ENCODE assay signal across 14 mouse cellular contexts in the genomic region with DNA sequence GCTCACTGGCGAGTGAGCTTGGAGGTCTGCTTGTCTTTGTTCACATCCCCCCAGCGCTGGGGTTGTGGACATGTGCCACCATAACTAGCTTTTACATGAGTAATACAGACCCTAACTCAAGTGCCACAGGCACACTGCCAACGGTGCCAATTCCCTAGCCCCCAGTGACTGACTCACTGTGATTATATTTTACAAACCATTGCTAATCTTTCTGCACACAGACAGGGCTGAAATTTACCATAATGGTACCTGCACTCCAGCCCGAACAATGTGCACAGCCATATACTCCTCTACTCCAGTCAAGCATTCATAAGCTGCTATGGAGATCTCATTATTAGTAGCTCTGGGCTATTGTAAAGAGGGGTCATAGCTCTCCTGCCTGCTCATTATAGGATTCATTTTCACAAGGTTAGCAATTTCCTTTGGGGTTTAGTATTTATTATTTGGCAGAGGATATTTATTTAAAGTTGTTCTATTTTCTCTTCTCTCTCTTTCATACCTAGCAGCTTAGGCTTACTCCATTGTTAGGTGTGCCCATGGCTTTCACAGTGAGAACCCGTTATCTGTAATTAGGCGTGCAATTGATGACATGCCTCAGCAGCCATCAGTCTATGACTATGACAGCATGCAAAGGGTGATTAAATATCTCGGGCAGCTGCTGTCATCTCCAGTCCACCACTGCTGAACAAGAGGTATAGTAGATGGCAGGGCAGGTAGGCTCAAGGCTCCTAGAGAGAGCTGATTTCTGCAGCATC.
A peak's percentile ranks its signal among the peaks of the same experiment; 100 is the strongest.
DNase-seq lines count a peak whose midpoint lies in the region; ATAC-seq lines count a peak whose summit lies in the region.
"Had no signal": no experiment of that assay in that cellular context is flagged by ENCODE, and none has a peak within 500 bp of the region (broad histone marks: within the 10 kb centered on the region; RNA-seq: fewer than 3 reads in every experiment).

No protein-coding gene starts in this region.

- H3K27me3 ChIP-seq in midbrain, embryonic 11.5 days (ENCODE audit: control insufficient read depth, insufficient read depth, low read length): no peaks in the 10 kb centered on the region
- no peaks in the 10 kb centered on the region for H3K27me3 ChIP-seq in midbrain, embryonic 10.5 days (ENCODE audit: low read depth, poor library complexity, severe bottlenecking)
- H3K27me3 ChIP-seq in forebrain, embryonic 15.5 days: no peaks in the 10 kb centered on the region
- no peaks in the 10 kb centered on the region for H3K27me3 ChIP-seq in midbrain, embryonic 12.5 days

- H3K4me3 ChIP-seq in midbrain, embryonic 11.5 days (ENCODE audit: low read depth, low read length): no peak overlapping the region
- no peak overlapping the region for H3K4me3 ChIP-seq in midbrain, embryonic 10.5 days
- no peak overlapping the region for H3K4me3 ChIP-seq in forebrain, embryonic 15.5 days
- no peak overlapping the region for H3K4me3 ChIP-seq in midbrain, embryonic 12.5 days
- H3K4me3 ChIP-seq: heart, adult 2 months had no signal

- no peaks in the 10 kb centered on the region for H3K4me1 ChIP-seq in midbrain, embryonic 11.5 days (ENCODE audit: control insufficient read depth, insufficient read depth, low read length)
- peaks cover 14% of the 10 kb centered on the region for H3K4me1 ChIP-seq in midbrain, embryonic 10.5 days
- H3K4me1 ChIP-seq in forebrain, embryonic 15.5 days: peaks cover 11% of the 10 kb centered on the region
- H3K4me1 ChIP-seq in midbrain, embryonic 12.5 days: peaks cover 15% of the 10 kb centered on the region

- H3K4me2 ChIP-seq in midbrain, embryonic 11.5 days: no peak overlapping the region
- 0 out of 2 replicates have a peak overlapping the region, but pooled peaks have one; percentile 20 for H3K4me2 ChIP-seq in forebrain, embryonic 15.5 days (replicated peaks)
- H3K4me2 ChIP-seq in midbrain, embryonic 12.5 days (replicated peaks): 0 out of 2 replicates have a peak overlapping the region, but pooled peaks have one; percentile 0

- H3K27ac ChIP-seq in midbrain, embryonic 11.5 days (ENCODE audit: low read depth, low read length): peak overlapping the region; percentile 45
- no peak overlapping the region; the same call in 1 of the 2 replicates for H3K27ac ChIP-seq in midbrain, embryonic 10.5 days (replicated peaks)
- peak overlapping the region; percentile 57 for H3K27ac ChIP-seq in forebrain, embryonic 15.5 days (replicated peaks)
- H3K27ac ChIP-seq in midbrain, embryonic 12.5 days (replicated peaks): peak overlapping the region; percentile 79
- H3K27ac ChIP-seq: heart, adult 2 months; liver, embryonic 14.5 days; macrophage had no signal

- H3K9ac ChIP-seq in midbrain, embryonic 11.5 days (ENCODE audit: low read length): no peak overlapping the region
- H3K9ac ChIP-seq in forebrain, embryonic 15.5 days (replicated peaks): no peak overlapping the region
- no peak overlapping the region for H3K9ac ChIP-seq in midbrain, embryonic 12.5 days (replicated peaks)
- H3K9ac ChIP-seq: liver, embryonic 14.5 days had no signal

- DNase-seq in midbrain, embryonic 11.5 days (ENCODE audit: low spot score, missing footprints): no peak
- DNase-seq in midbrain, embryonic 10.5 days (ENCODE audit: low spot score): no peak
- DNase-seq in kidney, postnatal 10 days: no peak
- DNase-seq in layer of hippocampus, adult 9-11 months: no peak
- DNase-seq in heart, adult 8-10 months (ENCODE audit: low spot score): no peak
- DNase-seq: heart, adult 2 months; heart, postnatal 36 days; kidney, postnatal 25 days; right cerebral cortex, postnatal 14 days; thymus, postnatal 25 days had no signal

- H3K9me3 ChIP-seq in midbrain, embryonic 11.5 days (ENCODE audit: control insufficient read depth, low read length): no peaks in the 10 kb centered on the region
- no peaks in the 10 kb centered on the region for H3K9me3 ChIP-seq in midbrain, embryonic 10.5 days (replicated peaks)
- no peaks in the 10 kb centered on the region for H3K9me3 ChIP-seq in forebrain, embryonic 15.5 days
- no peaks in the 10 kb centered on the region for H3K9me3 ChIP-seq in midbrain, embryonic 12.5 days

- no peaks in the 10 kb centered on the region for H3K36me3 ChIP-seq in midbrain, embryonic 11.5 days (ENCODE audit: control insufficient read depth, insufficient read depth, low read length)
- H3K36me3 ChIP-seq in midbrain, embryonic 10.5 days: no peaks in the 10 kb centered on the region
- no peaks in the 10 kb centered on the region for H3K36me3 ChIP-seq in forebrain, embryonic 15.5 days
- no peaks in the 10 kb centered on the region for H3K36me3 ChIP-seq in midbrain, embryonic 12.5 days

- WGBS in midbrain, embryonic 11.5 days: 67% methylated on average over 7 of the region's 7 CpGs
- whole genome bisulfite sequencing in midbrain, embryonic 10.5 days: 71% methylated on average over 7 of the region's 7 CpGs
- 18% methylated on average over 7 of the region's 7 CpGs for WGBS in forebrain, embryonic 15.5 days
- 47% methylated on average over 7 of the region's 7 CpGs for WGBS in midbrain, embryonic 12.5 days

- peak; percentile 89 for ATAC-seq in midbrain, embryonic 11.5 days (ENCODE audit: low FRiP score)
- peak; percentile 85 for ATAC-seq in forebrain, embryonic 15.5 days (replicated peaks)
- peak; percentile 90 for ATAC-seq in midbrain, embryonic 12.5 days (ENCODE audit: low FRiP score, low read depth)
